ENCODE assay signal across 16 mouse cellular contexts in the genomic region with DNA sequence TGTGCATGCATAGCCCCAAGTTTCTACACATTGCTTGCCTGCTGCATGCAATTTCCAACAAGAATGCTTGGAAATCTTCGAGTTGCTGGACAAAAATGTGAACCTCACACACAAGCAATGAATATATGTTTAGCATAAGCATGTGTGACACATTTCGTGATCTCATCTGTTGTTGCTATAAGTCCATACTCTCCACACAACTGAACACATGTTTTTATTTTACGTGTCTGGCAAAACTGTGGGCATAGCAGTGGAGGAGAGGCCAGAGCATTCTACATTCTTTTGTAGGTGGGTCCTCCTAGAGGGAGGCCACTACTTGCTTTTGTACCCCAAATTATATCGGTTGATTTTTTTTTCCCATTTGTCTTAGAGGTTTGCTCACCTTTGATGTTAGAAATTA.
A peak's percentile ranks its signal among the peaks of the same experiment; 100 is the strongest.
DNase-seq lines count a peak whose midpoint lies in the region; ATAC-seq and TF ChIP-seq lines count a peak whose summit lies in the region.
"Had no signal": no experiment of that assay in that cellular context is flagged by ENCODE, and none has a peak within 500 bp of the region (broad histone marks: within the 10 kb centered on the region; RNA-seq: fewer than 3 reads in every experiment).

No protein-coding gene starts in this region.

- no peak for TF ChIP-seq POLR2A in kidney, adult 2 months (IDR thresholded peaks at IDR 0.05; ENCODE audit: low read depth, low read length)

- no peak overlapping the region; the same call in 1 of the 2 replicates for H3K9ac ChIP-seq in embryonic facial prominence, embryonic 13.5 days
- no peak overlapping the region for H3K9ac ChIP-seq in embryonic facial prominence, embryonic 15.5 days
- H3K9ac ChIP-seq: forebrain, embryonic 12.5 days had no signal

- H3K4me2 ChIP-seq in embryonic facial prominence, embryonic 13.5 days, result no peak overlapping the region
- no peak overlapping the region for H3K4me2 ChIP-seq in embryonic facial prominence, embryonic 15.5 days (replicated peaks)
- H3K4me2 ChIP-seq: forebrain, embryonic 12.5 days had no signal

- H3K27me3 ChIP-seq in kidney, adult 2 months (replicated peaks; ENCODE audit: control insufficient read depth, insufficient read depth, low read length), result no peaks in the 10 kb centered on the region
- H3K27me3 ChIP-seq in embryonic facial prominence, embryonic 13.5 days, result no peaks in the 10 kb centered on the region
- H3K27me3 ChIP-seq in embryonic facial prominence, embryonic 15.5 days, result no peaks in the 10 kb centered on the region
- H3K27me3 ChIP-seq: forebrain, embryonic 12.5 days; Patski had no signal

- H3K4me3 ChIP-seq in kidney, adult 2 months (ENCODE audit: insufficient read depth, low read depth, low read length), result no peak overlapping the region
- H3K4me3 ChIP-seq in embryonic facial prominence, embryonic 13.5 days, result no peak overlapping the region
- H3K4me3 ChIP-seq in embryonic facial prominence, embryonic 15.5 days (replicated peaks), result no peak overlapping the region
- H3K4me3 ChIP-seq: erythroblast, embryonic 14.5 days; forebrain, embryonic 10.5 days; forebrain, embryonic 12.5 days had no signal

- WGBS in kidney, adult 2 months, result 79% methylated on average over 4 of the region's 4 CpGs
- 39% methylated on average over 4 of the region's 4 CpGs for WGBS in embryonic facial prominence, embryonic 13.5 days
- WGBS in embryonic facial prominence, embryonic 15.5 days, result 31% methylated on average over 4 of the region's 4 CpGs

- H3K9me3 ChIP-seq in embryonic facial prominence, embryonic 13.5 days, result no peaks in the 10 kb centered on the region
- no peaks in the 10 kb centered on the region for H3K9me3 ChIP-seq in embryonic facial prominence, embryonic 15.5 days (replicated peaks)
- H3K9me3 ChIP-seq: forebrain, embryonic 10.5 days; forebrain, embryonic 12.5 days had no signal

- peaks cover 10% of the 10 kb centered on the region; the same call in 1 of the 2 replicates for H3K4me1 ChIP-seq in kidney, adult 2 months (ENCODE audit: control insufficient read depth, insufficient read depth, low read length)
- H3K4me1 ChIP-seq in embryonic facial prominence, embryonic 13.5 days, result peaks cover 13% of the 10 kb centered on the region
- H3K4me1 ChIP-seq in embryonic facial prominence, embryonic 15.5 days, result peaks cover 6% of the 10 kb centered on the region; the same call in 1 of the 2 replicates
- H3K4me1 ChIP-seq: forebrain, embryonic 10.5 days; forebrain, embryonic 12.5 days had no signal

- ATAC-seq in embryonic facial prominence, embryonic 13.5 days (ENCODE audit: insufficient number of reproducible peaks, insufficient read depth, low FRiP score, low TSS enrichment, low read depth), result no peak
- peak; percentile 72; the same call in 1 of the 2 replicates for ATAC-seq in embryonic facial prominence, embryonic 15.5 days (ENCODE audit: insufficient number of reproducible peaks, low FRiP score, low TSS enrichment, low read depth)
- ATAC-seq in frontal cortex, adult (ENCODE audit: low TSS enrichment), result no peak
- ATAC-seq: activated CD4-positive, CD25-positive, alpha-beta regulatory T cell, adult 4 months; forebrain, embryonic 14.5 days; forebrain, embryonic 16.5 days; Patski had no signal

- TF ChIP-seq CTCF in kidney, adult 2 months (conservative IDR thresholded peaks at IDR 0.05; ENCODE audit: insufficient read depth, insufficient read length, low read depth, low read length), result no peak

- peak overlapping the region; percentile 53 for H3K27ac ChIP-seq in kidney, adult 2 months (ENCODE audit: insufficient read depth, low read depth, low read length)
- 0 out of 2 replicates have a peak overlapping the region, but pooled peaks have one; percentile 5 for H3K27ac ChIP-seq in embryonic facial prominence, embryonic 13.5 days
- H3K27ac ChIP-seq in embryonic facial prominence, embryonic 15.5 days (replicated peaks), result no peak overlapping the region; the same call in 1 of the 2 replicates
- H3K27ac ChIP-seq: forebrain, embryonic 10.5 days; forebrain, embryonic 12.5 days had no signal

- H3K36me3 ChIP-seq in kidney, adult 2 months (ENCODE audit: control insufficient read depth, insufficient read depth, low read length), result no peaks in the 10 kb centered on the region
- no peaks in the 10 kb centered on the region for H3K36me3 ChIP-seq in embryonic facial prominence, embryonic 13.5 days
- H3K36me3 ChIP-seq in embryonic facial prominence, embryonic 15.5 days, result no peaks in the 10 kb centered on the region
- H3K36me3 ChIP-seq: forebrain, embryonic 10.5 days; forebrain, embryonic 12.5 days had no signal

- no peak for DNase-seq in kidney, adult 2 months
- no peak for DNase-seq in kidney, postnatal 14 days
- peak; percentile 60 for DNase-seq in forelimb bud, embryonic 11.5 days (ENCODE audit: low read depth, low spot score)
- DNase-seq in cerebellum, adult 11 months, result no peak
- no peak for DNase-seq in urinary bladder, postnatal 25 days (ENCODE audit: low spot score)
- DNase-seq: embryo, embryonic 11 days had no signal
